Comparison of ENCODE assay signal across 9 mouse cellular contexts in genomic region chr3:132950529-132950880, GRCm38 (mm10). TPM values are rescaled to one million over a fixed set of nuclear protein-coding genes. Genes with fewer than 3 reads are reported as not detected.
DNase-seq lines count a peak whose midpoint lies in the region; ATAC-seq lines count a peak whose summit lies in the region.
"Had no signal": no experiment of that assay in that cellular context is flagged by ENCODE, and none has a peak within 500 bp of the region (broad histone marks: within the 10 kb centered on the region; RNA-seq: fewer than 3 reads in every experiment).

No protein-coding gene starts in this region.

- H3K36me3 ChIP-seq in lung, embryonic 16.5 days (ENCODE audit: control insufficient read depth, insufficient read depth, low read length), result peaks cover 6% of the 10 kb centered on the region
- no peaks in the 10 kb centered on the region for H3K36me3 ChIP-seq in forebrain, embryonic 12.5 days (replicated peaks)
- no peaks in the 10 kb centered on the region for H3K36me3 ChIP-seq in limb, embryonic 11.5 days (ENCODE audit: control insufficient read depth, insufficient read depth, low read length)
- no peaks in the 10 kb centered on the region for H3K36me3 ChIP-seq in neural tube, embryonic 15.5 days

- WGBS in lung, embryonic 16.5 days, result 8% methylated on average over 7 of the region's 7 CpGs
- 9% methylated on average over 7 of the region's 7 CpGs for WGBS in forebrain, embryonic 12.5 days
- WGBS in limb, embryonic 11.5 days, result 8% methylated on average over 7 of the region's 7 CpGs
- 6% methylated on average over 7 of the region's 7 CpGs for WGBS in neural tube, embryonic 15.5 days

- no peaks in the 10 kb centered on the region for H3K9me3 ChIP-seq in lung, embryonic 16.5 days (ENCODE audit: control insufficient read depth, low read length)
- H3K9me3 ChIP-seq in forebrain, embryonic 12.5 days, result no peaks in the 10 kb centered on the region
- H3K9me3 ChIP-seq in limb, embryonic 11.5 days (ENCODE audit: control insufficient read depth, low read length), result no peaks in the 10 kb centered on the region
- H3K9me3 ChIP-seq in neural tube, embryonic 15.5 days (replicated peaks), result no peaks in the 10 kb centered on the region

- ATAC-seq in lung, embryonic 16.5 days (ENCODE audit: low read depth), result no peak
- ATAC-seq in forebrain, embryonic 12.5 days (ENCODE audit: low FRiP score), result no peak
- 0 out of 2 replicates have a peak, but pooled peaks have one; percentile 44 for ATAC-seq in limb, embryonic 11.5 days (ENCODE audit: insufficient number of reproducible peaks, low FRiP score, low TSS enrichment, low read depth)
- no peak for ATAC-seq in neural tube, embryonic 15.5 days (ENCODE audit: low FRiP score)
- no peak for ATAC-seq in granulocyte monocyte progenitor cell, adult 5-6 weeks (replicated peaks; ENCODE audit: poor library complexity, severe bottlenecking)
- ATAC-seq in megakaryocyte-erythroid progenitor cell, adult 5-6 weeks (replicated peaks; ENCODE audit: low FRiP score, low TSS enrichment, poor library complexity, severe bottlenecking), result no peak
- ATAC-seq: activated CD4-positive, CD25-positive, alpha-beta regulatory T cell, adult 4 months had no signal

- peak overlapping the region; percentile 94 for H3K4me2 ChIP-seq in lung, embryonic 16.5 days (ENCODE audit: low read depth, low read length)
- H3K4me2 ChIP-seq in forebrain, embryonic 12.5 days, result peak overlapping the region; percentile 99
- peak overlapping the region; percentile 75 for H3K4me2 ChIP-seq in limb, embryonic 11.5 days (ENCODE audit: low read depth, severe bottlenecking)
- peak overlapping the region; percentile 99 for H3K4me2 ChIP-seq in neural tube, embryonic 15.5 days

- no peak for DNase-seq in lung, postnatal 4 days
- no peak for DNase-seq in limb, embryonic 11.5 days (ENCODE audit: low spot score)
- DNase-seq in embryo, embryonic 10.5 days (ENCODE audit: low spot score), result no peak

- no peaks in the 10 kb centered on the region; the same call in none of the 2 replicates for H3K27me3 ChIP-seq in lung, embryonic 16.5 days (ENCODE audit: control insufficient read depth, insufficient read depth, low read depth, low read length)
- peaks cover 31% of the 10 kb centered on the region for H3K27me3 ChIP-seq in forebrain, embryonic 12.5 days
- H3K27me3 ChIP-seq in limb, embryonic 11.5 days (ENCODE audit: control insufficient read depth, insufficient read depth, low read length), result peaks cover 11% of the 10 kb centered on the region; the same call in 1 of the 2 replicates
- peaks cover 7% of the 10 kb centered on the region; the same call in 1 of the 2 replicates for H3K27me3 ChIP-seq in neural tube, embryonic 15.5 days (replicated peaks)

- peak overlapping the region; percentile 85 for H3K4me3 ChIP-seq in lung, embryonic 16.5 days (ENCODE audit: low read length)
- H3K4me3 ChIP-seq in forebrain, embryonic 12.5 days (replicated peaks), result peak overlapping the region; percentile 66
- peak overlapping the region; percentile 59 for H3K4me3 ChIP-seq in limb, embryonic 11.5 days (ENCODE audit: low read depth, low read length)
- H3K4me3 ChIP-seq in neural tube, embryonic 15.5 days (replicated peaks), result peak overlapping the region; percentile 67

- peak overlapping the region; percentile 83 for H3K9ac ChIP-seq in lung, embryonic 16.5 days (ENCODE audit: low read length)
- H3K9ac ChIP-seq in forebrain, embryonic 12.5 days, result peak overlapping the region; percentile 65
- H3K9ac ChIP-seq in limb, embryonic 11.5 days (ENCODE audit: low read length), result peak overlapping the region; percentile 61
- H3K9ac ChIP-seq in neural tube, embryonic 15.5 days (replicated peaks), result peak overlapping the region; percentile 61

- H3K4me1 ChIP-seq in lung, embryonic 16.5 days (replicated peaks; ENCODE audit: control insufficient read depth, insufficient read depth, low read length), result peaks cover 19% of the 10 kb centered on the region
- peaks cover 18% of the 10 kb centered on the region for H3K4me1 ChIP-seq in forebrain, embryonic 12.5 days
- H3K4me1 ChIP-seq in limb, embryonic 11.5 days (ENCODE audit: control insufficient read depth, insufficient read depth, low read length), result peaks cover under 1% of the 10 kb centered on the region; the same call in 1 of the 2 replicates
- peaks cover 13% of the 10 kb centered on the region for H3K4me1 ChIP-seq in neural tube, embryonic 15.5 days

- peak overlapping the region; percentile 83 for H3K27ac ChIP-seq in lung, embryonic 16.5 days (ENCODE audit: low read length)
- no peak overlapping the region for H3K27ac ChIP-seq in forebrain, embryonic 12.5 days
- no peak overlapping the region for H3K27ac ChIP-seq in limb, embryonic 11.5 days (replicated peaks; ENCODE audit: low read depth, low read length)
- no peak overlapping the region for H3K27ac ChIP-seq in neural tube, embryonic 15.5 days (replicated peaks)

RNA-seq across cellular contexts. Expression of gene Npnt, which starts 0.4 kb away (rescaled TPM):
- polyA plus RNA-seq in lung, embryonic 16.5 days (2015; fragmentation: Nextera tagmentation; extraction: Ambion mirVana), result 135 and 143 TPM in 2 replicates
- polyA plus RNA-seq in forebrain, embryonic 12.5 days (2016; fragmentation: Nextera tagmentation; extraction: Ambion mirVana), result 4.3 and 5.0 TPM in 2 replicates
- 11.3 and 12.3 TPM in 2 replicates for polyA plus RNA-seq in limb, embryonic 11.5 days (2014; fragmentation: Nextera tagmentation; extraction: Ambion mirVana)
- 14.6 and 18.5 TPM in 2 replicates for polyA plus RNA-seq in neural tube, embryonic 15.5 days (2015; fragmentation: Nextera tagmentation; extraction: Ambion mirVana)
- total RNA-seq in granulocyte monocyte progenitor cell, adult 5-6 weeks (2014; fragmentation: Nextera tagmentation), result not detected in 2 replicates
- total RNA-seq in granulocyte monocyte progenitor cell, adult 5-6 weeks (2017), result not detected in 2 replicates
- total RNA-seq in megakaryocyte-erythroid progenitor cell, adult 5-6 weeks (2014; fragmentation: Nextera tagmentation), result not detected in 2 replicates
- total RNA-seq in megakaryocyte-erythroid progenitor cell, adult 5-6 weeks (2017), result not detected in 2 replicates
